Mouse (Mus musculus): ENCODE measurements around the gene Rpa2. TPM values are rescaled to one million over a fixed set of nuclear protein-coding genes. Genes with fewer than 3 reads are reported as not detected.
A peak's percentile ranks its signal among the peaks of the same experiment; 100 is the strongest.
"Not testable (repeated sequence)": the region's sequence is repeated elsewhere in the genome, so short reads cannot be mapped to it uniquely, and the experiment has no call there.

Gene Rpa2
- polyA plus RNA-seq, 1 experiment from 2014 or later: 156 TPM

DNA sequence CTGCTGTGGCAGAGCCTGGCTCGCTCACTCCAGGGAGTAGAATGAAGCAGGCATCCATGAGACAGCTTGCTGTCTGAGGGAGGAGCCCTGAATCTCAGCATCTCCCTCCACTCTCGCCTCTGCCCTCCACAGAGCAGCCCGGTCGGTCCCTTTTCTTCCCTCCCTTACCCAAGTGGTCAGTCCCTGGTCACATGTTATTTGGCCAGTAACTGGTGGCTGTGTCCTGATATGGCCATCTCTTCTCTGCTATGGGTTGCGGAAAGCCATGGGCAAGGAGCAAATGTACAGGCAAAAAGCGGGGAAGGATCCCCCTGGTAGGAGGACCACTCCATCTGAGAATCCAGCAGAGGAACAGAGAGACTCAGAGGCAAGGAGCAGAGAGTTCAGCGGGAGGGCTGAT, 27.0 kb downstream of the Rpa2 start:
- 57% methylated on average over 7 of the region's 7 CpGs for WGBS
- Histone ChIP-seq H3K36me3 (no peaks in the 10 kb centered on the region), H3K9ac (replicated peaks) (no peak overlapping the region), H3K4me1 (replicated peaks) (peaks cover 7% of the 10 kb centered on the region; the same call in 1 of the 2 replicates), H3K27me3 (peaks cover 42% of the 10 kb centered on the region), H3K27ac (no peak overlapping the region), H3K9me3 (no peaks in the 10 kb centered on the region), H3K4me2 (no peak overlapping the region), H3K4me3 (replicated peaks) (no peak overlapping the region)
- ATAC-seq (ENCODE audit: insufficient number of reproducible peaks, insufficient read depth, low FRiP score, low TSS enrichment, low read depth): no peak

DNA sequence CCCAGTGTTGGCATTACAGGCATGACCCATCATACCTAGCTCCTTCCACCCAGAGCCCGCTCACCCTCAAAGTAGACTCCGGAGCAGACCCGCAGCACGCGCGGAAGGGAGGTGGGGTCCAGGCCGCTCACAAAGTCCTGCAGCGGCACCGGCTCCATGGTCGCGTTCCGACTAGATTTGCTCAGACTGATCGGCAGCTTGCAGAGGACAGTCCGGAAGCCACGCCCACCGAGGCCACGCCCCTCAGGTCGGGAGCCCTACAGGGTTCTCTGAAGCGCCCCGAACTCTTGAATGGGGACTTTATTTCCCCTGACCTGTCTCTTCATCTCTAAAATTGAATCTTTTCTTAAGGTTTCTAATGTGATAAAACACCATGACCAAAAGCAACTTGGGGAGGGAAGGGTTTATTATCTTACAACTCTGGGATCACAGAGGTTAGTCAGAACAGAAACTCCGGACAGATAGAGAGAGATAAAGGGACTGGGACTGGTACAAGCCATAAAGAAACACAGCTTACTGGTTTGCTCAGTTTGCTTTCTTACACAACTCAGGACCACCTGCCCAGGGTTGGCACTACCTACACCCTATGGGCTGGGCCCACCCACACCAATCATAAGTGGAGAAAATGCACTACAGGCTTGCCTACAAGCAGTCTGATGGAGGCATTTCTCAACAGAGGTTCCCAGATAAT, 28.2 kb downstream of the Rpa2 start, which contains the start of gene Themis2:
TSS of gene Themis2 (minus strand) at position 192 of the 691 bp plus-strand sequence.
- Histone ChIP-seq H3K9ac (replicated peaks) (peak within 1 kb of the TSS; percentile 45; the same call in 1 of the 2 replicates), H3K9me3 (no peaks in the 10 kb centered on the region), H3K4me3 (replicated peaks) (peak within 1 kb of the TSS; percentile 35), H3K36me3 (no peaks in the 10 kb centered on the region), H3K4me2 (peak within 1 kb of the TSS; percentile 55), H3K4me1 (replicated peaks) (peaks cover 7% of the 10 kb centered on the region; the same call in 1 of the 2 replicates), H3K27me3 (peaks cover 42% of the 10 kb centered on the region), H3K27ac (no peak within 1 kb of the TSS)
- ATAC-seq (ENCODE audit: insufficient number of reproducible peaks, insufficient read depth, low FRiP score, low TSS enrichment, low read depth): 0 out of 2 replicates have a peak, but pooled peaks have one; percentile 42
- WGBS: 3% methylated on average over 21 of the region's 21 CpGs

DNA sequence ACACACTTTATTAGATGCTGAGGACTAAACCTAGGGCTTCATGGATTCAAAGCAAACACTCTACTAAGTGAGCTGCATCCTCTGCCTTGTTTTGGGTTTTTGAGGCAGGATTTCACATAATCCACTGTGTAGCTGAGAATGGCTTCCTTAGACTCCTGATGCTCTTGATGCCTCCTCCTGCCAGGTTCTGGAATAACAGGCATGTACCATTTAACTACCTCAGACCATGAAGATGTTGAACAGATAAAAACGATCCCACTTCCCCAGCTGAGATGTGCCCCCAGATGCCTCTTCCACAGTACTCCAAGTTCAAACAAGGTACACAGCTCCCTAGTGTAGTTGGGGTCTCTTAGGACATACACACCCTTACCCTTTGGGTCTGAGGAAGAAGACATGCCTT, 29.3 kb downstream of the Rpa2 start:
- no peak overlapping the region for H3K27ac ChIP-seq

GRCm38 (mm10) chr4:132798028-132798427, 29.9 kb downstream of the Rpa2 start:
- Histone ChIP-seq H3K4me3 (replicated peaks) (no peak overlapping the region), H3K9me3 (no peaks in the 10 kb centered on the region), H3K27me3 (peaks cover 42% of the 10 kb centered on the region), H3K27ac (no peak overlapping the region), H3K9ac (replicated peaks) (no peak overlapping the region), H3K4me1 (replicated peaks) (peaks cover 7% of the 10 kb centered on the region; the same call in 1 of the 2 replicates), H3K4me2 (no peak overlapping the region), H3K36me3 (no peaks in the 10 kb centered on the region)
- ATAC-seq (ENCODE audit: insufficient number of reproducible peaks, insufficient read depth, low FRiP score, low TSS enrichment, low read depth): no peak
- WGBS: 69% methylated on average over 4 of the region's 4 CpGs

More for the DNA sequence above, 29.3 kb downstream of the Rpa2 start:
- WGBS: 75% methylated on average over 1 of the region's 1 CpGs
- Histone ChIP-seq H3K4me3 (replicated peaks) (no peak overlapping the region), H3K27me3 (peaks cover 42% of the 10 kb centered on the region), H3K4me2 (no peak overlapping the region), H3K9ac (replicated peaks) (no peak overlapping the region), H3K4me1 (replicated peaks) (peaks cover 7% of the 10 kb centered on the region; the same call in 1 of the 2 replicates), H3K9me3 (no peaks in the 10 kb centered on the region), H3K36me3 (no peaks in the 10 kb centered on the region)
- ATAC-seq (ENCODE audit: insufficient number of reproducible peaks, insufficient read depth, low FRiP score, low TSS enrichment, low read depth): no peak

GRCm38 (mm10) chr4:132798666-132799065, 30.5 kb downstream of the Rpa2 start:
- H3K27me3 ChIP-seq: peaks cover 41% of the 10 kb centered on the region
- H3K4me2 ChIP-seq; H3K9ac ChIP-seq (replicated peaks); H3K4me1 ChIP-seq (replicated peaks); H3K9me3 ChIP-seq; ATAC-seq (ENCODE audit: insufficient number of reproducible peaks, insufficient read depth, low FRiP score, low TSS enrichment, low read depth); H3K36me3 ChIP-seq; H3K4me3 ChIP-seq (replicated peaks); H3K27ac ChIP-seq: not testable (repeated sequence)
- 84% methylated on average over 3 of the region's 3 CpGs for WGBS

DNA sequence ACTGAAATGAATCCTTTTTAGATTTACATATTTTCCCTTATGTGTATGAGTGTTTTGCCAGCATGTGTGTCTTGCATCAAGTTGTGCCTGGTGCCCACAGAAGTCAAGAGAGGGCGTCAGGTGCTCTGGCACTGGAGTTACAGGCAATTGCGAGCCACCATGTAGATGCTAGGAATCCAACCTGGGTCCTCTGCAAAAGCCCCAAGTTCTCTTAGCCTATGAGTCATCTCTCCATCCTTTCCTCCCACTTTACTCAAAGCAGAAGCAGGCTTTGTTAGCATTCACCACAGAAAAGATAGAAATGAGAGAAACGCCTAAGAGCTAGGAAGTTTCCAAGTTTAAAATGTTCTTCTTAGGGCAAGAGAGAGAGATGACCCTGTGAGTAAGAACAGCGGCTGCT, 31.7 kb downstream of the Rpa2 start:
- H3K9me3 ChIP-seq: no peaks in the 10 kb centered on the region
- H3K4me3 ChIP-seq (replicated peaks): no peak overlapping the region
- 95% methylated on average over 4 of the region's 4 CpGs for WGBS
- H3K4me2 ChIP-seq: no peak overlapping the region
- peaks cover 30% of the 10 kb centered on the region for H3K27me3 ChIP-seq
- H3K36me3 ChIP-seq: no peaks in the 10 kb centered on the region
- H3K4me1 ChIP-seq (replicated peaks): peaks cover 7% of the 10 kb centered on the region; the same call in 1 of the 2 replicates
- H3K9ac ChIP-seq (replicated peaks): no peak overlapping the region
- no peak for ATAC-seq (ENCODE audit: insufficient number of reproducible peaks, insufficient read depth, low FRiP score, low TSS enrichment, low read depth)
- no peak overlapping the region for H3K27ac ChIP-seq

GRCm38 (mm10) chr4:132801176-132802077, 33.3 kb downstream of the Rpa2 start:
- Histone ChIP-seq H3K27ac (no peak overlapping the region), H3K9me3 (no peaks in the 10 kb centered on the region), H3K4me1 (replicated peaks) (no peaks in the 10 kb centered on the region), H3K36me3 (no peaks in the 10 kb centered on the region), H3K9ac (replicated peaks) (no peak overlapping the region), H3K4me2 (no peak overlapping the region), H3K27me3 (peaks cover 14% of the 10 kb centered on the region), H3K4me3 (replicated peaks) (no peak overlapping the region)
- WGBS: 89% methylated on average over 18 of the region's 18 CpGs
- ATAC-seq (ENCODE audit: insufficient number of reproducible peaks, insufficient read depth, low FRiP score, low TSS enrichment, low read depth): no peak

GRCm38 (mm10) chr4:132802171-132802637, 34.1 kb downstream of the Rpa2 start:
- peaks cover 7% of the 10 kb centered on the region for H3K27me3 ChIP-seq
- ATAC-seq (ENCODE audit: insufficient number of reproducible peaks, insufficient read depth, low FRiP score, low TSS enrichment, low read depth): no peak
- no peak overlapping the region for H3K4me3 ChIP-seq (replicated peaks)
- H3K9me3 ChIP-seq: no peaks in the 10 kb centered on the region
- no peak overlapping the region for H3K9ac ChIP-seq (replicated peaks)
- no peaks in the 10 kb centered on the region for H3K4me1 ChIP-seq (replicated peaks)
- H3K4me2 ChIP-seq: no peak overlapping the region
- no peak overlapping the region for H3K27ac ChIP-seq
- 67% methylated on average over 16 of the region's 16 CpGs for WGBS
- no peaks in the 10 kb centered on the region for H3K36me3 ChIP-seq

GRCm38 (mm10) chr4:132803212-132803611, 35.1 kb downstream of the Rpa2 start:
- WGBS: 91% methylated on average over 5 of the region's 5 CpGs
- no peak for ATAC-seq (ENCODE audit: insufficient number of reproducible peaks, insufficient read depth, low FRiP score, low TSS enrichment, low read depth)
- Histone ChIP-seq H3K36me3 (no peaks in the 10 kb centered on the region), H3K9me3 (no peaks in the 10 kb centered on the region), H3K4me2 (no peak overlapping the region), H3K9ac (replicated peaks) (no peak overlapping the region), H3K4me3 (replicated peaks) (no peak overlapping the region), H3K4me1 (replicated peaks) (no peaks in the 10 kb centered on the region), H3K27ac (no peak overlapping the region), H3K27me3 (no peaks in the 10 kb centered on the region)

GRCm38 (mm10) chr4:132803876-132804275, 35.7 kb downstream of the Rpa2 start:
- Histone ChIP-seq H3K9me3 (no peaks in the 10 kb centered on the region), H3K36me3 (no peaks in the 10 kb centered on the region), H3K4me2 (no peak overlapping the region), H3K9ac (replicated peaks) (no peak overlapping the region), H3K27ac (no peak overlapping the region), H3K4me1 (replicated peaks) (no peaks in the 10 kb centered on the region), H3K4me3 (replicated peaks) (no peak overlapping the region), H3K27me3 (no peaks in the 10 kb centered on the region)
- no peak for ATAC-seq (ENCODE audit: insufficient number of reproducible peaks, insufficient read depth, low FRiP score, low TSS enrichment, low read depth)
- 95% methylated on average over 7 of the region's 7 CpGs for WGBS

DNA sequence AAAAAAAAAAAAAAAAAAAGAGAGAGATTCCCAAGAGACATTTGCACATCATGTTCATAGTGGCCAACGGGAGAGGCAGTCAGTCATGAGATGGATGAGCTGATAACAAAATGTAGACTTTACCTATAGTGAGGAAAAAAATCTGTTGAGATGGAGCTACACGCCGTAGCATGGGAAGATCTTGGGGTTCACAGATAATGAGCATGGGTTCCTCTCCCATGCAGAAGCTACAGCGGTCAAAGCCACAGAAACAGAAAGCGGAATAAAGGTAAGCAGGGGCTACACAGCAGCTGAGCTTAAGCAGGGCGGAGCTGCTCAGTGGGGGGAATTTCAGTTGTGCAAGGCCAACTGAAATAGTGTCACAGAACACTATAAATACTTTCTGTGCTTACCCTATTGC, 36.2 kb downstream of the Rpa2 start:
- Histone ChIP-seq H3K36me3 (no peaks in the 10 kb centered on the region), H3K4me3 (replicated peaks) (no peak overlapping the region), H3K4me1 (replicated peaks) (no peaks in the 10 kb centered on the region), H3K27ac (no peak overlapping the region), H3K9ac (replicated peaks) (no peak overlapping the region), H3K9me3 (no peaks in the 10 kb centered on the region), H3K4me2 (no peak overlapping the region), H3K27me3 (no peaks in the 10 kb centered on the region)
- 91% methylated on average over 6 of the region's 6 CpGs for WGBS
- no peak for ATAC-seq (ENCODE audit: insufficient number of reproducible peaks, insufficient read depth, low FRiP score, low TSS enrichment, low read depth)

Data from limb, embryonic 12.5 days (tissue).